ENCODE assay signal across 8 mouse cellular contexts in genomic region chr15:81302151-81302808, GRCm38 (mm10). TPM values are rescaled to one million over a fixed set of nuclear protein-coding genes. Genes with fewer than 3 reads are reported as not detected.
A peak's percentile ranks its signal among the peaks of the same experiment; 100 is the strongest.
DNase-seq lines count a peak whose midpoint lies in the region; ATAC-seq and TF ChIP-seq lines count a peak whose summit lies in the region.

No protein-coding gene starts in this region.

- no peak for DNase-seq in heart, postnatal 0 days (ENCODE audit: low spot score)
- no peak for DNase-seq in heart, postnatal 36 days
- peak; percentile 62 to 67 for DNase-seq in B cell, adult 2 months
- peak; percentile 72 for DNase-seq in ZHBTc4 (ENCODE audit: low read depth, low spot score)
- peak; percentile 84 for DNase-seq in lung, postnatal 0 days (ENCODE audit: low spot score)
- no peak for DNase-seq in frontal cortex, postnatal 10 days (ENCODE audit: low spot score in 2 of 2)
- no peak for DNase-seq in adrenal gland, postnatal 25 days
- DNase-seq in cerebellum, adult 9-11 months = no peak

- H3K4me1 ChIP-seq in heart, postnatal 0 days (ENCODE audit: control insufficient read depth, insufficient read depth) = no peaks in the 10 kb centered on the region
- peaks cover 7% of the 10 kb centered on the region; the same call in 1 of the 2 replicates for H3K4me1 ChIP-seq in lung, postnatal 0 days (ENCODE audit: insufficient read depth, low read depth, low read length)

- ATAC-seq in heart, postnatal 0 days (ENCODE audit: insufficient read depth, low read depth) = no peak
- ATAC-seq in lung, postnatal 0 days = peak; percentile 83

- H3K9me3 ChIP-seq in heart, postnatal 0 days (replicated peaks; ENCODE audit: control insufficient read depth, low read length) = no peaks in the 10 kb centered on the region
- no peaks in the 10 kb centered on the region for H3K9me3 ChIP-seq in lung, postnatal 0 days (ENCODE audit: low read length)

- intact Hi-C loops in heart, postnatal 36 days (cut with DNase I) = loop anchor here (1.0 kb wide), 1 partner anchor 63 kb away; no protein-coding TSS in a partner anchor

- no peak overlapping the region for H3K9ac ChIP-seq in heart, postnatal 0 days (replicated peaks; ENCODE audit: low read depth, low read length)
- no peak overlapping the region for H3K9ac ChIP-seq in lung, postnatal 0 days (replicated peaks; ENCODE audit: low read depth)

- H3K36me3 ChIP-seq in heart, postnatal 0 days (replicated peaks; ENCODE audit: control insufficient read depth, insufficient read depth, low read length) = no peaks in the 10 kb centered on the region
- no peaks in the 10 kb centered on the region for H3K36me3 ChIP-seq in lung, postnatal 0 days (ENCODE audit: insufficient read depth, low read length)

- no peak overlapping the region for H3K4me2 ChIP-seq in heart, postnatal 0 days (ENCODE audit: low read depth, low read length)
- no peak overlapping the region for H3K4me2 ChIP-seq in lung, postnatal 0 days (replicated peaks; ENCODE audit: low read depth, low read length)

- 54% methylated on average over 13 of the region's 13 CpGs for WGBS in heart, postnatal 0 days
- 42% methylated on average over 13 of the region's 13 CpGs for WGBS in lung, postnatal 0 days

- H3K27me3 ChIP-seq in heart, postnatal 0 days (ENCODE audit: control insufficient read depth, insufficient read depth, low read length) = no peaks in the 10 kb centered on the region
- H3K27me3 ChIP-seq in lung, postnatal 0 days (replicated peaks; ENCODE audit: insufficient read depth, low read length) = no peaks in the 10 kb centered on the region

- H3K27ac ChIP-seq in heart, postnatal 0 days (ENCODE audit: low read depth) = no peak overlapping the region
- peak overlapping the region; percentile 38; the same call in 1 of the 2 replicates for H3K27ac ChIP-seq in lung, postnatal 0 days (ENCODE audit: low read length)

- no peak overlapping the region for H3K4me3 ChIP-seq in heart, postnatal 0 days (ENCODE audit: low read depth, low read length)
- no peak overlapping the region for H3K4me3 ChIP-seq in lung, postnatal 0 days (ENCODE audit: low read depth, low read length)

- TF ChIP-seq EP300 in heart, postnatal 0 days (IDR thresholded peaks at IDR 0.05; ENCODE audit: low read depth) = no peak
- peak; percentile 59; the same call in 1 of the 2 replicates for TF ChIP-seq EP300 in lung, postnatal 0 days (IDR thresholded peaks at IDR 0.05)

- TF ChIP-seq CTCF in heart, postnatal 0 days (IDR thresholded peaks at IDR 0.05; ENCODE audit: low read depth) = peak; percentile 46
- peak; percentile 70 for TF ChIP-seq CTCF in lung, postnatal 0 days (IDR thresholded peaks at IDR 0.05)

RNA-seq across cellular contexts. Expression of gene Slc25a17, which starts 58.3 kb away (rescaled TPM):
- 20.1 and 35.7 TPM in 2 replicates for total RNA-seq in heart, postnatal 0 days (2014; rRNA removed; ENCODE audit: low replicate concordance)
- polyA plus RNA-seq in heart, postnatal 0 days (2015; fragmentation: Nextera tagmentation; extraction: Ambion mirVana) = 39.8 and 40.8 TPM in 2 replicates
- total RNA-seq in heart, postnatal 36 days (2021) = 10 to 100 TPM; 15.7 to 18.0 TPM
- polyA plus RNA-seq in lung, postnatal 0 days (2015; fragmentation: Nextera tagmentation; extraction: Ambion mirVana) = 96.7 and 97.3 TPM in 2 replicates
- 82.7 and 85.5 TPM in 2 replicates for total RNA-seq in adrenal gland, postnatal 25 days (2021)

Comparison
In these comparisons a context has a peak if more than half of its experiments do, and no peak if none do; other contexts are left out.
1. DNase-seq: peak in B cell, adult 2 months (2 of 2), ZHBTc4 (single experiment) and lung, postnatal 0 days (single experiment); none in heart, postnatal 0 days (single experiment), heart, postnatal 36 days (0 of 2), frontal cortex, postnatal 10 days (0 of 2), adrenal gland, postnatal 25 days (single experiment) and cerebellum, adult 9-11 months (single experiment).